Mouse (Mus musculus): ENCODE data around the gene Klhl11. TPM values are rescaled to one million over a fixed set of nuclear protein-coding genes. Genes with fewer than 3 reads are reported as not detected.

Gene Klhl11
- total RNA-seq, 1 experiment: 43.3 TPM

- TF ChIP-seq ZC3H11A (IDR thresholded peaks at IDR 0.05; ENCODE audit: borderline replicate concordance, low read depth, low read length) (no peak), MAFK (IDR thresholded peaks at IDR 0.05; ENCODE audit: insufficient read depth, low read depth, low read length) (no peak), HCFC1 (IDR thresholded peaks at IDR 0.05; ENCODE audit: borderline replicate concordance, insufficient read depth, low read length) (no peak), ZNF384 (IDR thresholded peaks at IDR 0.05; ENCODE audit: low read depth, low read length) (no peak), CHD2 (IDR thresholded peaks at IDR 0.05; ENCODE audit: low read depth, low read length) (no peak)
- no peak overlapping the region for H3K27ac ChIP-seq (ENCODE audit: insufficient read depth, low read depth, low read length, poor library complexity, severe bottlenecking)
- peaks cover 0 to 2% of the 10 kb centered on the region in 2 experiments; a peak in 2 of 4 replicates for H3K4me1 ChIP-seq (ENCODE audit: control insufficient read depth in 2 of 2, insufficient read depth in 2 of 2, low read length in 2 of 2, poor library complexity in 1 of 2)
- in situ Hi-C loops (cut with MboI; ENCODE audit: low sequenced_read_pairs in 2 of 2, unreplicated experiment in 2 of 2): no loop called here
- H3K9me3 ChIP-seq (ENCODE audit: control insufficient read depth, insufficient read depth, low read depth, low read length): no peaks in the 10 kb centered on the region
- peaks cover 60% of the 10 kb centered on the region for H3K36me3 ChIP-seq (ENCODE audit: control insufficient read depth, insufficient read depth, low read length, poor library complexity, severe bottlenecking)
- DNase-seq (ENCODE audit: low read depth, low spot score): no peak
- no peak overlapping the region for H3K4me3 ChIP-seq (ENCODE audit: insufficient read depth in 1 of 2, low read depth in 1 of 2, low read length in 2 of 2, poor library complexity in 1 of 2, severe bottlenecking in 1 of 2)
- no peak overlapping the region for H3K9ac ChIP-seq (ENCODE audit: insufficient read depth, low read depth, low read length, poor library complexity, severe bottlenecking)
These were observed 38.0 kb upstream of the Klhl11 start for GRCm38 (mm10) chr11:100510556-100510955.

GRCm38 (mm10) chr11:100505997-100506396 lies 33.5 kb upstream of the Klhl11 start:
- no peak for DNase-seq (ENCODE audit: low read depth, low spot score)
- H3K9ac ChIP-seq (ENCODE audit: insufficient read depth, low read depth, low read length, poor library complexity, severe bottlenecking): no peak overlapping the region
- H3K27ac ChIP-seq (ENCODE audit: insufficient read depth, low read depth, low read length, poor library complexity, severe bottlenecking): no peak overlapping the region
- in situ Hi-C loops (cut with MboI; ENCODE audit: low sequenced_read_pairs in 2 of 2, unreplicated experiment in 2 of 2): no loop called here
- no peaks in the 10 kb centered on the region for H3K9me3 ChIP-seq (ENCODE audit: control insufficient read depth, insufficient read depth, low read depth, low read length)
- no peak overlapping the region for H3K4me3 ChIP-seq (ENCODE audit: insufficient read depth in 1 of 2, low read depth in 1 of 2, low read length in 2 of 2, poor library complexity in 1 of 2, severe bottlenecking in 1 of 2)
- H3K4me1 ChIP-seq (ENCODE audit: control insufficient read depth in 2 of 2, insufficient read depth in 2 of 2, low read length in 2 of 2, poor library complexity in 1 of 2): peaks cover 0 to 22% of the 10 kb centered on the region in 2 experiments; a peak in 3 of 4 replicates
- peaks cover 66% of the 10 kb centered on the region for H3K36me3 ChIP-seq (ENCODE audit: control insufficient read depth, insufficient read depth, low read length, poor library complexity, severe bottlenecking)
- TF ChIP-seq MAFK (IDR thresholded peaks at IDR 0.05; ENCODE audit: insufficient read depth, low read depth, low read length) (no peak), ZC3H11A (IDR thresholded peaks at IDR 0.05; ENCODE audit: borderline replicate concordance, low read depth, low read length) (no peak), CHD2 (IDR thresholded peaks at IDR 0.05; ENCODE audit: low read depth, low read length) (no peak), ZNF384 (IDR thresholded peaks at IDR 0.05; ENCODE audit: low read depth, low read length) (no peak), HCFC1 (IDR thresholded peaks at IDR 0.05; ENCODE audit: borderline replicate concordance, insufficient read depth, low read length) (no peak)

- in situ Hi-C loops (cut with MboI; ENCODE audit: low sequenced_read_pairs in 2 of 2, unreplicated experiment in 2 of 2): no loop called here
- Histone ChIP-seq H3K27ac (ENCODE audit: insufficient read depth, low read depth, low read length, poor library complexity, severe bottlenecking) (no peak overlapping the region), H3K9ac (ENCODE audit: insufficient read depth, low read depth, low read length, poor library complexity, severe bottlenecking) (no peak overlapping the region), H3K36me3 (ENCODE audit: control insufficient read depth, insufficient read depth, low read length, poor library complexity, severe bottlenecking) (peaks cover 71% of the 10 kb centered on the region), H3K4me1 (ENCODE audit: control insufficient read depth in 2 of 2, insufficient read depth in 2 of 2, low read length in 2 of 2, poor library complexity in 1 of 2) (peaks cover 0 to 23% of the 10 kb centered on the region in 2 experiments; a peak in 3 of 4 replicates), H3K4me3 (ENCODE audit: insufficient read depth in 1 of 2, low read depth in 1 of 2, low read length in 2 of 2, poor library complexity in 1 of 2, severe bottlenecking in 1 of 2) (no peak overlapping the region), H3K9me3 (ENCODE audit: control insufficient read depth, insufficient read depth, low read depth, low read length) (no peaks in the 10 kb centered on the region)
- DNase-seq (ENCODE audit: low read depth, low spot score): no peak
- TF ChIP-seq CHD2 (IDR thresholded peaks at IDR 0.05; ENCODE audit: low read depth, low read length) (no peak), ZC3H11A (IDR thresholded peaks at IDR 0.05; ENCODE audit: borderline replicate concordance, low read depth, low read length) (no peak), HCFC1 (IDR thresholded peaks at IDR 0.05; ENCODE audit: borderline replicate concordance, insufficient read depth, low read length) (no peak), MAFK (IDR thresholded peaks at IDR 0.05; ENCODE audit: insufficient read depth, low read depth, low read length) (no peak), ZNF384 (IDR thresholded peaks at IDR 0.05; ENCODE audit: low read depth, low read length) (no peak)
These were observed 32.6 kb upstream of the Klhl11 start for GRCm38 (mm10) chr11:100504990-100505660.

- Histone ChIP-seq H3K4me1 (ENCODE audit: control insufficient read depth in 2 of 2, insufficient read depth in 2 of 2, low read length in 2 of 2, poor library complexity in 1 of 2) (peaks cover 0 to 23% of the 10 kb centered on the region in 2 experiments; a peak in 3 of 4 replicates), H3K36me3 (ENCODE audit: control insufficient read depth, insufficient read depth, low read length, poor library complexity, severe bottlenecking) (peaks cover 79% of the 10 kb centered on the region), H3K4me3 (ENCODE audit: insufficient read depth in 1 of 2, low read depth in 1 of 2, low read length in 2 of 2, poor library complexity in 1 of 2, severe bottlenecking in 1 of 2) (no peak overlapping the region), H3K9ac (ENCODE audit: insufficient read depth, low read depth, low read length, poor library complexity, severe bottlenecking) (no peak overlapping the region), H3K9me3 (ENCODE audit: control insufficient read depth, insufficient read depth, low read depth, low read length) (no peaks in the 10 kb centered on the region), H3K27ac (ENCODE audit: insufficient read depth, low read depth, low read length, poor library complexity, severe bottlenecking) (no peak overlapping the region)
- TF ChIP-seq ZNF384 (IDR thresholded peaks at IDR 0.05; ENCODE audit: low read depth, low read length) (no peak), HCFC1 (IDR thresholded peaks at IDR 0.05; ENCODE audit: borderline replicate concordance, insufficient read depth, low read length) (no peak), ZC3H11A (IDR thresholded peaks at IDR 0.05; ENCODE audit: borderline replicate concordance, low read depth, low read length) (no peak), CHD2 (IDR thresholded peaks at IDR 0.05; ENCODE audit: low read depth, low read length) (no peak), MAFK (IDR thresholded peaks at IDR 0.05; ENCODE audit: insufficient read depth, low read depth, low read length) (no peak)
- in situ Hi-C loops (cut with MboI; ENCODE audit: low sequenced_read_pairs in 2 of 2, unreplicated experiment in 2 of 2): no loop called here
- no peak for DNase-seq (ENCODE audit: low read depth, low spot score)
These were observed 28.8 kb upstream of the Klhl11 start for GRCm38 (mm10) chr11:100501321-100501720.

Data from ES-E14 (cell line).